Mouse (Mus musculus) MEL (cell line): ENCODE results near the gene Wdr3.

Source experiments
- CTCF ChIP-seq, 3 experiments: IDR thresholded peaks in 2 of 3; conservative IDR thresholded peaks in 1 of 3; 2 replicates each; pipeline ENCODE4 v1.5.1; 2011 to 2012; ENCODE audit warnings: low read length in 3 of 3, low read depth in 2 of 3, mild to moderate bottlenecking in 2 of 3, improper control_type of control experiment in 1 of 3, inconsistent platforms in 1 of 3, mixed read lengths in 1 of 3, moderate library complexity in 1 of 3; ENCODE audit not compliant: control insufficient read depth in 1 of 3, insufficient read depth in 1 of 3, poor library complexity in 1 of 3, severe bottlenecking in 1 of 3
- E2F4 ChIP-seq: IDR thresholded peaks from 2 replicates; pipeline ENCODE4 v1.6.1; 2011; ENCODE audit warnings: low read depth, low read length, improper control_type of control experiment, borderline replicate concordance
- EP300 ChIP-seq, 2 experiments: IDR thresholded peaks; 2 replicates each; pipeline ENCODE4 v1.6.1; 2011; ENCODE audit warnings: improper control_type of control experiment in 2 of 2, low read length in 2 of 2, low read depth in 1 of 2, mild to moderate bottlenecking in 1 of 2
- GATA1 ChIP-seq: IDR thresholded peaks from 2 replicates; pipeline ENCODE4 v1.6.1; 2011; ENCODE audit warnings: low read depth, low read length, improper control_type of control experiment
- HCFC1 ChIP-seq: IDR thresholded peaks from 2 replicates; pipeline ENCODE4 v1.6.1; 2012; ENCODE audit warnings: low read depth, mild to moderate bottlenecking, inconsistent platforms, low read length, improper control_type of control experiment, moderate library complexity
- MAFK ChIP-seq: IDR thresholded peaks from 2 replicates; pipeline ENCODE4 v1.6.1; 2011; ENCODE audit warnings: low read depth, mild to moderate bottlenecking, low read length, improper control_type of control experiment, borderline replicate concordance
- MAZ ChIP-seq: IDR thresholded peaks from 2 replicates; pipeline ENCODE4 v1.6.1; 2012; ENCODE audit warnings: low read depth, mild to moderate bottlenecking, inconsistent platforms, low read length, improper control_type of control experiment
- POLR2A ChIP-seq, 2 experiments: IDR thresholded peaks; 2 replicates each; pipeline ENCODE4 v1.6.1; 2011 to 2012; ENCODE audit warnings: low read length in 2 of 2, mild to moderate bottlenecking in 2 of 2, control low read depth in 1 of 2, improper control_type of control experiment in 1 of 2, low read depth in 1 of 2, moderate library complexity in 1 of 2; ENCODE audit not compliant: control insufficient read depth in 1 of 2, insufficient read depth in 1 of 2, poor library complexity in 1 of 2
- UBTF ChIP-seq: IDR thresholded peaks from 2 replicates; pipeline ENCODE4 v1.6.1; 2012; ENCODE audit warnings: low read depth, mild to moderate bottlenecking, inconsistent platforms, low read length, improper control_type of control experiment, moderate library complexity, borderline replicate concordance; ENCODE audit not compliant: insufficient read depth
- USF1 ChIP-seq: IDR thresholded peaks from 2 replicates; pipeline ENCODE4 v1.6.1; 2014; ENCODE audit warnings: low read depth, mild to moderate bottlenecking, inconsistent platforms, low read length, improper control_type of control experiment, moderate library complexity

- TF ChIP-seq POLR2A (IDR thresholded peaks at IDR 0.05; ENCODE audit: control insufficient read depth in 1 of 2, insufficient read depth in 1 of 2, low read depth in 1 of 2, low read length in 2 of 2, poor library complexity in 1 of 2) (no peak), E2F4 (no peak), MAFK (no peak), GATA1 (no peak), HCFC1 (no peak), MAZ (no peak), EP300 (IDR thresholded peaks at IDR 0.05; ENCODE audit: low read depth in 1 of 2, low read length in 2 of 2) (no peak), UBTF (no peak), CTCF (IDR thresholded peaks at IDR 0.05 in 2 of 3, conservative IDR thresholded peaks at IDR 0.05 in 1 of 3; ENCODE audit: control insufficient read depth in 1 of 3, insufficient read depth in 1 of 3, low read depth in 2 of 3, low read length in 3 of 3, poor library complexity in 1 of 3, severe bottlenecking in 1 of 3) (no peak), USF1 (no peak)
Observed at GRCm38 (mm10) chr3:100164991-100165390, 2.8 kb upstream of the Wdr3 start.
